Mouse (Mus musculus) adrenal gland, postnatal 25 days (tissue): ENCODE results near the gene Ifi203. TPM values are rescaled to one million over a fixed set of nuclear protein-coding genes. Genes with fewer than 3 reads are reported as not detected.
"Not testable (repeated sequence)": the region's sequence is repeated elsewhere in the genome, so short reads cannot be mapped to it uniquely, and the experiment has no call there.

Experiments
- DNase-seq: peaks from one replicate; pipeline ENCODE4 v3.0.0; 2021; ENCODE audit warnings: mixed read lengths
- long read RNA-seq: library from polyadenylated mRNA; stranded (forward); transcript quantifications from one replicate; pipeline ENCODE4 v2.0.0, GENCODE M21; 2021
- total RNA-seq: library from RNA; stranded (reverse); gene quantifications from 2 replicates; pipeline ENCODE4 v1.2.3, GENCODE M21; 2021

Gene Ifi203
- total RNA-seq, result 11.9 and 15.6 TPM in 2 replicates
- long read RNA-seq, partial matches to known transcripts, result 0 of 2 reads
- long read RNA-seq, other reads (novel, unspliced or antisense), result 1 of 2 reads

DNA sequence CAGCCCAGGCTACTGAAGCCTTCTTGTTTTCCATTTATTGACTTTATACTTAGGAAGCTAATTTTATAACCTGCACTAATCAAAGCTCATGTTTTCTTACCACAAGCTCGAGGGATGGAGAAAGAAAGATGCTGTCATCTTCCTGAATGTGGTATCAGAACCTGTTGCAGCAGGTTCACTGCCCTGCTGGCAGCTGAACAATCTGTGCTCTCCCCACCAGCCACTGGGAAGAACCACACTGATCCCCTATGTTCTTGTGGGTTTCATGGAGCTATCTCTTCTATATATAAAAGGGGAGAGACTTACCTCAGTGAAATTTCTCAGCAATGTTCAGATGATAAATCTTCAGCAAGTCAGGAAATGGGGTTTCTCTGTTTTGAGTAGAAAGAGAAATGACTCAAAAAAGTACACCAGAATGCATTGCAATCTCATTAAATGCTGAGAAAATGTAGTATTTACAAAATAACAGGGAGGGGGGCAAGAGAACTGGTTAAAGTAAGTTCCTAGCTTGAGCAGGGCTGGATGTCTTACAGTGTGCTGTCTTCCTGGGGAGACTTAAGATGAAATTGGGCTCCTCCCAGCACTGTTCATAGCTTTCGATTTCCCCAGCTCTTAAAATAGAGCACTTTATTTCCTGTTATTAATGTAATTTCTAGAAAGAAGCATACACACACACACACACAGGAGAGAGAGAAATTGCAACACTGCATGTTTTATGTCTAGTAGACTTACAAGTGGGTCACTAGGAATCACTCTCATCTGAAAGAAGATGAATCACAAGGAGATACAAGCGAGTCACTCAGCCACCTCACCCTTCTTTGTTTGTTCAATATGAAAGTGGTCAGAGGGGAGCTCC is at the start of gene Ifi203, which contains the start of gene Mndal:
Ifi203 (minus strand) TSS at position 749 of the 856 bp plus-strand sequence.
Mndal (minus strand) TSS at position 568 of the 856 bp plus-strand sequence.
- not testable (repeated sequence) for DNase-seq

DNA sequence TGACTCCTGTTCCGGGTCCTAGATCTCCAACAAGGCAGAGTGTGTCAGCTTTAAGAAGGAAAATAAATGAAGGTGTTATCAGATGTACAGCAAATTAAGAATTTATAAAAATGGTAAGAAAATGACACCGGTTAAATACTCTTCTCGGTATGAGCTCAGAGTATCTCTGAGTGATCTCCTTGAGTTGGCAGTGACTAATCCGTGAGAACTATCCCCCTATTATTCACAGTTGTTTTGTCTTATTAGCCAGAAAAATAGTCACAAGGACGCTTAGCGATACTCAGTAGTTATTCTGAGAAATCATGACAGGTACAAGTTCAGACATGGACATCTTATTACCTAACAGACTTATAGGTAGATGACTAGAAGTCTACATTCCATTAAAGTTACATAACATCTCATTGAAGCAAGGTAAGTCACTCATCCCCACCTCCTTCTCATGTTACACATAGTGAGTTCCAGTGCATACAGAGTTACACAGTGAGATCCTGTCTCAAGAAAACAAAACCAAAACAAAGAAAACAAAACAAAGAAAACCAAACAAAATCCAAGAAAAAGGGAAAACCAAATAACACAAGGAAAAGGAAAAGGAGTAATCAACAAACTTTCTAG is 40.3 kb upstream of the Ifi203 start, which contains the start of gene Ifi202b:
Ifi202b (minus strand) TSS at position 51 of the 612 bp plus-strand sequence.
- not testable (repeated sequence) for DNase-seq

DNA sequence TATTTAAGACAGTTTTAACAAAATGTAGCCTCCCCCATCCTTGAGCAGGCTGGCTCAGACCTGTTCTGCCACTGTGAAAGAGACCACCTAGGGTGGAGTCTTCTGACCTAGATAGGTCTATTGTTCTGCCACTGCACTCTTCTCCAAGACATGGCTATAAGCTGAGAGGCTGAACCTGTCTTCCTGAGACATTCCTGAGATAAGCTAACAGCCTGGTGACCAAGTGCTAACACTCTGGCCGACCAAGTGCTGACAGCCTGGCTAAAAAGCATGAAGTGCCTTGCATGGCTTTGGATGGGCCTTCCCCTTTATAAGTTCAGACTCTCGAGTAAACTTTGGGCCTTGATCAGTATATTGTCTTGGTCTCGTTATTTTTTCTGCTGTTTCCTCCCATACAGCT is 38.6 kb upstream of the Ifi203 start:
- not testable (repeated sequence) for DNase-seq

DNA sequence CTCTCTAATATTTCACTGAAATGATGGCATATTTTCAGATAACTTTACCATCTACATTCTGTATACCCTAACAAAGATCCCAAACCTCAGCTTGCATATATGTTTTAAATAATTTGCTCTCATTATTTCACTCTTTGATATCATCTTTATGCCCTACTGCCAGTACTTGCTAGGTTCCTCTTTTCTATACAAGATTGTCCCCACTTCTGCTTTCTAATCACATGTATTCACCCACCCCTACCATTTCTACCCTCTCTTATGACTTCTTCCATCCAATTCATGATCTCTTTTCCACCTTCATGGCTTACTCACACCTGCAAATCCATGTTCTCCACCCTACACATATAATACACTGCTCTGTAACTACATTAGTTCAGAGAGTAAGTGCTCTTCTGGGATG is 35.1 kb upstream of the Ifi203 start:
- no peak for DNase-seq

DNA sequence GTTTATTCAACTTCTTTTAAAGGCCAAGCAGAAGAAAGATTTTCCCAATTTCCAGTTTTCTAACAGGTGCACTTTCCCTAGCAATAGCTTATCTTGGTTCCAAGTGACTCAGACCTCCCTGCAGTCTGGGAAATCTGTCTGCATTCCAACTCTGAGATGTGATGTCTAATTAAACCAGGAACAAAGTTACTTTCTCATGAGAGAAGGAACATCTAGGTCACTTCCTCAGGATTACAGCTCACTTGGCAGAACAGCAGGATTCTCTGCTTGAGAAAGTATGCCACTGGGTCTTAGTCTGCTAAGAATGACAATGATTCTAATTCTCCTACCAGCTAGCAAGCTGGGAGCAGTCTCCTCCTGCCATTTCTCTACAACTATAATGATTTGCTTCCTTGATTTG is 30.6 kb upstream of the Ifi203 start:
- DNase-seq, result no peak

DNA sequence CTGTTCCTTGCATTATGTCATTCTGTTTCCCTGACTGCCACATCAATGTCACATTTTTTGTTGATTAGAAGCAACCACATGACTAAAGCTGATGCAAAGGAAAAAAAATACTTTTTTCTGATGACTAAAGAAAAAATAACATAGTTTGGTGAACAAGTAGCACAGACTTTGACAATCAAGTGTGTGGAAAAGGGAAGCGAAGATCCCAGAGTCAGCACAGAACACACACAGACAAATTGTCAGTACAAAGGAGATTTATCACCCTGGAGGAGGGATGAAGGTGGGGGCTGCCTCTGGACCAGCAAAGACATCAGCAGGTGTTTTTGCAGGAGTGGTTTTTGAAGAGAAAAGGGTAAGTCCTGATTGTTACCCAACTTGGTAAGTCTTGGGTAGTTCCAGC is 19.0 kb upstream of the Ifi203 start:
- DNase-seq, result not testable (repeated sequence)

DNA sequence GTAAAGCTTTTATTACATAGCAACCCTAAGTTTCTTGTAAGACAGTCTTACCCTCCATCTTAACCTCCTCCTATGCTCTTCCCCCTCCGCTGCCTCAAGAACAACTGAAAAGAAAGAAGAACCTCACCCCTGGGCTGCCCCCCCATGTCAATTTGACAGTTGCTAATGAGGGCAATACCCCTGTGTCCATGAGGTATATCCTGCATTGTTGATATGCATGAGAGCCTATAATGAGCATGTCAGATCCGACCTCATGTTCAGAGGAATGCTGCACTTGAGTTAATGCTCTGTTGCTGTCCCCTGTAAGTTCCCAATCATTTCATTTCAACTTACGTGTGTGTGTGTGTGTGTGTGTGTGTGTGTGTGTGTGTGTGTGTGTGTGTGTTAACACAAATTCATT is 17.5 kb upstream of the Ifi203 start:
- DNase-seq, result not testable (repeated sequence)

DNA sequence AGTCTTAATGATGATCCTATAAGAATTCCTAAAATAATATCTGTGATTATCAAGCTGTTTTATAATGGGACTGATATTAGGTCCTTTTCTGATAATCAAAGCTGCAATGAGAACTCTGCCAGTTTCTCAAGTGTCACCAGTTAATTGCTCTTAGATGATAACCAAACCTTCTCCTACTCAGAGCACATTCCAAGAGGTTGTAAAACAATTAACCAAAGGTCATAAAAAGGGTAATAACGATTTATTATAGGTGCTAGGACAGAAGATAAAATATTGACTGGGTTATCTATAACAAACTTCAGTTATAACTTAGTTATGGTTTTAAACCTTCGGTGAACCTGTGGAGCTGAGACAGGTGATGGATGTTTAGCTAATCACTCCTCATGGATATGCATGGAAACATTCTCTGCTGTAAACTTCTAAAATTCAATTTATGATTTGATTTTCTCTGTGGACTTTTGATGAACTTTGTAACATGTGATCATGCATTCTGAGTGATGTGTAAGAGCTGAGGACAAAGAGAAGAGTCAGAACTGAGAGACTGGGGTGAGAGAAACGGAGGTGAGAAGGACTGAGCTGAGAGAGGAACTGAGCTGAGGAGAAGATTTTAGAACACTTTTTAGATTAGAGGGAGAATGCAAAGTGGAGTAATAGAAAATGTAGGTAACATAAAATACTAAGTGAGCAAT is 13.5 kb upstream of the Ifi203 start:
- DNase-seq, result not testable (repeated sequence)

DNA sequence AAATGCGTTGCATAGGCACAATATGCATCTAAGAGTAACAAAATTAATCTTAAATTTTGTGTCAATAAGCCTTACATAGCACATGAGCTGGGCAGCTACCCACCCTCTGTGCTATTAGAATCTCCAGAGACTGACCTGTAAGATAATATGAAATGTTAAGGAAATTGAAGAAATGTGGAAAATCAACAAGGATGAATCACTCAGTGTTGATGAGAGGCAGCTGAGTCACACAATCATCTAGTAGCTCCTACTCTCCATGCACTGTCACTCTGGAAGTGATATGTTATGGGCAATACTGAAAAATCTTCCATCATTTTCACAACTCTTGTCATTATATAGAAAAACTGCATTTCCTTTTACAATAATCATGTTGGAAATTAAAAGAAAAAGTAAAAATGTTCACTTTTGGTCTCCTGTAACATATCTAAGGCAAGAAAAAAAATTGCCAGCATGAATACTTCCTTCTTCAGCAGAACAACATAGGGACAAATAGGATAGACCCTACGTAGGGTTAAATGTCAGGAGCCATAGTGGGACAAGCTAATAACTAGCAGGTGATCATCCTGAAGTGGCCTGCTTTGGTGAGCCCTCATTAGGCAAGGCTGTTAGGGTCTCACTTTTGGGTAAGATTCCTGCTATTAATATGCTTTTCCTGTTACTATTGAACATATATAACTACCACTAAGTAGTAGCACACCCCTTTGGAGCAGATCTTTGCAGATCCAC is 12.8 kb upstream of the Ifi203 start:
- DNase-seq, result no peak

DNA sequence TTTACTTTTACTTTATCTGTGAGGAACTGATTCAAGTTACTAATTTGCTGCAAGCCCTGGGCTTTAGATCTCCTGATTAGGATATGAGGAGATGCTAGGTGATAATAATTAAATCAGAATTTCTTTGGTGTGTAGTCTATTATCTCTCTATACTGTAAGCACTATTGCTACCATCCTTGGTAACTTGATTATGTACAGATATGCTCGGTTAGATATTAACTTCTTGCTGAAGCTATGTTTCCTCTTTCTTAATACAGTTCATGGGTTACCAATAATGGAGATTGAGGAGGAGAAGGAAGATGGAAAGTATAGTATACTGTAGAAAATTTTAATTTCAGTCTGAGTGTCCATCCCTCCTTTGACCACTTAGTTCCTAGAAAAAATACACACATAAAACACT is 11.1 kb upstream of the Ifi203 start:
- DNase-seq, result no peak

DNA sequence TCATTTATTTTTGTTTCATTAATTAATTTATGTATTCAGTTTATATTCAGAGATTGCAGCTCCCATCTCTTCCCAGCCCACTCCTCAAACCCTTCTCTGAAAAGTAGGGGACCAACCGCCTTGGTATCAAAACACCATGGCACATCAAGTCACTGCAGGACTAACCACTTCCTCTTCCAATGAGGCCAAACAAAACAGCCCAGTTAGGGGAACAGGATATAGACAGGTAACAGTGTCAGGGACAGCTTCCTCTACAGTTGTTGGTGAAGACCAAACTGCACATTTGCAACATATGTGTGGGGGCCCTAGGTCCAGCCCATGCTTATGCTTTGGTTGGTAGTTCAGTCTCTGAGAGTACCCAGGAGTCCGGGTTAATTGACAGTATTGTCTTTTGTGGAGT is 6.6 kb upstream of the Ifi203 start:
- not testable (repeated sequence) for DNase-seq

DNA sequence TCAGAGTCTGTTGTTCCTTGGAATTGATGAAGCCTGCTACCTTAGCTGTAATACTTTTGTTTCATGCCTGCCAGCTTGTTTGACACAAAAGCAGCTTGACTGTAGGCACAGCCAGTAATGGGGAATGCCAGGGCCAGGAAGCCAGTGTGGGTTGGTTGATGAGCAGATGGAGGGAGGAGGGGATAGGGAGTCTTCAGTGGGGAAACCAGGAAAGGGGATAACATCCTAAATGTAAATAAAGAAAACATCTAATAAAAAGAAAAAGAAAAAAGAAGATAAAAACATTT is 251 bp upstream of the Ifi203 start:
- not testable (repeated sequence) for DNase-seq

DNA sequence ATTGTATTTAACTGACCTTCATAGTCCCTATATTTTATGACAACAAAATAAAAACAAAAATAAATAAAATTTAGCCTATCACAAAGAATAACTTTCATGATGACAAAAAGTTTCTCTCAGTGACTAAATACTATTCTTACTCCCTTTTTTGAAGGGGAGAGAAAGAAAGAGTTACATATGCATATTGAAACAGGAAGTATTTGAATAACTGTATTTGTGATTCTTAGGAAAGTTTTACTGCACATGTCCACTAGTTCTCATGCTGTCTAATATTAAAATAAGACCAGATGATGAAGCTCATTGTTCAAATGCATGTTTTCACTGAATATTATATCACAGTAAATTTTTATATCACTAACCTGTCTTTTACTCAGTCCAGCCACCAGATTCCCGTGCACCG is 950 bp downstream of the Ifi203 start:
- not testable (repeated sequence) for DNase-seq

DNA sequence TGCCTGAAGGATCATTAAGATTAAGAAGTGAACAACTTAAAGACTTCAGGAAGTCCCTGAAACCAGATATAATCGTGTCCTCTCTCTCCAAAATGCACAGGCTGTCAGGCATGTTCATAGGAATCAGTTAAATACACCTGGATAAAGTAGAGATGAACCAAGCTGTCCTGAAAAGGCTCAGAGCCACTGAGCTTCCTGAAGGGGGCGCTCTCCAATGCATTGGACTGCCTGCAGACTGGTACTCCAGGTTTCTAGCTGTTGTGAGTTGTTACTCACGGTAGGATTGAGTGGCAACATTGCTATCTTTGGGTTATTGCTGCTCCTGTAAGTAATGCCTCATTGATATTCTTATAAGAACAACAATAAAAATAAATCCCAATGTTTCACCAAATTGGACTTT is 23.2 kb downstream of the Ifi203 start:
- DNase-seq, result not testable (repeated sequence)

DNA sequence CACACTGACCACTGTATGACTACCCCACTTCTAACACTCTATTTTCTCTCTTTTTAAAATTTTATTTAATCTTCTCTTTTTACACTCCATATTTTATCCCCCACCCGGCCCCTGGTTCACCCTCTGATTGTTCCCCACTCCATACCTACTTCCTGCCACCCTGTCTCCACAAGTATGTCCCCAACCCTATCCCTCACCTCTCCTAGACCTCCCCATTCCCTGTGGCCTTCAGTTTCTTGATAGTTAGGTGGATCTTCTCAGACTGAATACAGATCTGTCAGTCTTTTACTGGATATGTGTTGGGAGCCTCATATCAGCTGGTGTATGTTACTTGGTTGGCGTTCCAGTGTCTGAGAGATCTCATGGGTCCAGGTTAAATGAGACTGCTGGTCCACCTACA is 27.9 kb downstream of the Ifi203 start:
- DNase-seq, result no peak

DNA sequence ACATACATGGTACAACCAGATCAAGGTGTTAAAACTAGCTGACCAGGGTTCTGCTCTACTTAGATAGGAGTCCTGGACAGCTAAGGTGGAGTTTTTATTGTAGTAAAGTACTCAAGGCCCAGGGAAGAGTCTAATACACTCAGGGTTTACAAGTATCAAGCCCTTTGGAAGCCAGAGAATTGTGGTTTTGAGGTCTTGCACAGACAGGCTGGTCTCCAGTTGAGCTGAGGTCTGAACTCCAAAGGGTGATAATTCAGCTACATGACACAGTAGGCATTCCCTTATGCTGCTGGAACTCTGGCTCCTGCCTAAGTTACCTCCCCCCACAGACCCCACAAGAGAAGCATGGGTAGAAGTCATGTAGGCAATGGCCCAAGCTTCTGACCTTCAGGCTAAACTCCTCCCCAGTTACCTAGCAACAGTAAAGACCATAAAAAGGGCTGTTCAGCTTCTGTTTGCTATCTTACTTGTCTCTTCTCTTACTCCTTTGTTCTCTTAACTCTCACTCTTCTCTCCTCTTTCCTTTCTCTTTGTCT is 29.1 kb downstream of the Ifi203 start:
- not testable (repeated sequence) for DNase-seq

DNA sequence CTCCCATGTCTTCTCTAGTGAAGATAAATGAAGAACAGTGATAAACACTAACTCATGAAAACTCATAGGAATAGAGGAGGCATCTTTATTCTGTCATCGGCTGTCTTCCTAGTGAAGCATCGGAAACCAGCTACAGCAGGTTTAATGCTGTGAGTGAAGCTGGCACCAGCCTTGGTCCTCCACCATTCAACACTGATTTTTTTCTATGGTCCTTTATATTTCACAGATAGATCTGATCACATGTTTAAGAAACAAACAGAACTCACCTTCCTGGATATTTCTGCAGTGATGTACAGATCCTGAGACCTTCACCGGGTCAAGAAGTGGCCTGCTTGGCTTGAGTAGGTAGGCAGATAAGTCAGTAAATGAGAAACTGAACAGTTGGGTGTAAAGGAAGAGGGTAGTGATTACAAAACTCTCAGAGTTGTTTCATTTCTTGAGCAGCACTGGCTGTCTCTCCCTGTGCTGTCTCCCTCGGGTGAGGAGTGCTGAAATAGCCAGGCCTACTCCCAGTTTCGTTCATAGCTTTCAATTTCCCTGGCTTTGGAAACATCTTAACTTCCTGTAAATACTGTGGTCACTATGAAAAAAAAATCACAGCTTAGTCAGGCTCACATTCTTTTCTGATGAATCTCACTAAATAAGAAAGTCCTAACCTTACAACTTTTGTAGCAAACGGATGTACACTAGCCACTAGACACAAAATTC is 29.8 kb downstream of the Ifi203 start, which contains the start of gene Ifi211:
Ifi211 (minus strand) TSS at position 499 of the 708 bp plus-strand sequence.
- DNase-seq, result not testable (repeated sequence)

DNA sequence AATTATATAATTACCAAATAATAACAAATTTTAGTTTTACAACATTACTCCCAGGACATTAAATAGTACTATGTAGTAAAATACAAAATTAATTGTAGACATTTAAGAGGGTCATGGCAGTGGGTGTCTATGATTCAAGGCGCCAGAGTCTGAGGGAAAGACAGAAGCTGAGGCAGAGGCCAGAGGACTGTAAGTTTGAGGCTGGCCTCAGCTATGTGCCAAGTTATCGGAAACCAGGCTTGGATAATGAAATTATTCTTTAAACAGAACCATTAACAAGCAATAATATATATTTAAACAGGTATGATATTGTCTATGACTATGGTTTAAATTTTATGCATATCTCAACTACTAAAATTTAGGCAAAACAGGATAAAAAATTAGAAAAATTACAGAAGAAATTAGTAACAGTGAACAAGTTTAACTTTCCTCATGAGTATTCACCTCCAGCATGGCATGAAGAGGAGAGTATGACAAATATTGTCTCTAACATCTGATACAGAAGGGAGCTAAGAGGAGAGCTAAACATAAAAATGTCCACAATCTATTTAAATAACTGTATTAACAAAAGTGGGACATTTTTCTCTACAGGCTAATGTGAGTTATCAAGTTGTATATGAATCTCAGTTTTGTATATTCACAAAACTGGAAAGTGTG is 30.5 kb downstream of the Ifi203 start:
- DNase-seq, result no peak

DNA sequence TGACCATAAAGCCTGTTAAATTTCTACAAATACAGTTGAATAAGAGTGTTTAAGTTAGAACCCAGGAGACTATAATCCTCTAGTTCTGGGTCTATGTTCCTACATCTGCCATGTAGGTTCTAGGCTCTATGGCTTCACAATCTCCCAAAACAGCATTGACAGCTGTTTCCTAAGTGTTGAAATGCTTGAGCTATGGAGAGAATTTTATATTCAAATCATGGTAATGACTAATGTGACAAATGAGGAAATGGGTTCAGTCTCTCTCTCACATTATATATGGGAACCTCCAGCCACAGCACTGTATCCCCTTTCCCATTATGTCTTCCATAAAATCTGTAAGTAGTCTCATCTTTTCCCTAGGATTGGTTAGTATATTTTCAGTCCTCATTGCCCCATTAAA is 34.1 kb downstream of the Ifi203 start:
- not testable (repeated sequence) for DNase-seq

DNA sequence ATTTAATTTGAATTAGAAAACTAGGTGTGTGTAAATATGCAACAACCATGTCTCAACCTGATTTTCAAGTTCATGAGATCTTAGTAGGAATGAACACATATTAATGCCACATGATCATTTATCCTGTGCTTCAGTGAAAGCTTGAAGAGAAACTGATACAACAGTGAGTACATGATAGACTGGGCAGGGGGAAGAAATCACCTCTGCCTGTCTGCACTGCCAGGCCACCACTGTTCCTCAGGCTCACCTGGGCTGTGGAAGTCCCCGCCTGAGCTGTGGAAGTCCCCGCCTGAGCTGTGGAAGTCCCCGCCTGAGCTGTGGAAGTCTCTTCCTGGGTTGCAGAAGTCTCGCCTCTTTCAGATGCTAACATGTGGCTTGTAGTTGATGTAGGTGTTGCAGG is 36.6 kb downstream of the Ifi203 start:
- DNase-seq, result not testable (repeated sequence)

DNA sequence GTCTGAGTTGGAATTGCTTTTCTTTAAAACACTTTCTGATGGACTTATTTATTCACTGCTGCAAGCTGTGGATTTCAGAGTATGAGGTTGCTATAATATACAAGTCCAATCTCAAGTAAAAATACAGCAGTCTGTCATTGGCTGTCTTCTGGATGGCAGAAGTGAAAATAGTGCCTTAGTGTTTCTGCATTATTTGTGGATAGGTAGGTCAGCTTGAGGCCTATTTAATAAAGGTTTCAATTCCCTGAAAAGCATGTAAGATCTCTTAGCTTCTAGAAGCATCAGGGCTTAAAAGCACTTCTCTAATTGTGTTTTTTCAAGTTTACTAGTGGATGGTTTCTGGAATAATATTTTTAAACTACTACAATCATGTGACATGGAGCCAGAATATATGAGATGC is 52.7 kb downstream of the Ifi203 start:
- not testable (repeated sequence) for DNase-seq
